Mouse (Mus musculus) forebrain, embryonic 12.5 days (tissue): ENCODE measurements at regions not wholly inside any gene's neighbourhood (a gene's known extent, or its start where the extent isn't known, plus 50 kb on each side); places are given as distances from the start of the nearest gene placed in this dataset.
"Not testable (repeated sequence)": the region's sequence is repeated elsewhere in the genome, so short reads cannot be mapped to it uniquely, and the experiment has no call there.

Experiments used
- ATAC-seq: fragments of 200-750 bp; cut with Nextera tagmentation; 2 replicates; pipeline ENCODE4 v1.8.0; 2017; ENCODE audit warnings: moderate TSS enrichment; ENCODE audit not compliant: low FRiP score
- H3K27ac ChIP-seq: fragments of 300-500 bp; sonication (generic); 2 replicates; pipeline ENCODE4 v1.5.1; 2016; ENCODE audit warnings: mild to moderate bottlenecking
- H3K27me3 ChIP-seq: fragments of 300-500 bp; sonication (generic); 2 replicates; pipeline ENCODE4 v1.6.1; 2016; ENCODE audit warnings: mild to moderate bottlenecking
- H3K36me3 ChIP-seq: fragments of 300-500 bp; sonication (generic); replicated peaks from 2 replicates; pipeline ENCODE4 v1.6.1; 2016; ENCODE audit warnings: mild to moderate bottlenecking
- H3K4me1 ChIP-seq: fragments of 300-500 bp; sonication (generic); 2 replicates; pipeline ENCODE4 v1.6.1; 2016
- H3K4me2 ChIP-seq: fragments of 300-500 bp; sonication (generic); 2 replicates; pipeline ENCODE4 v1.6.1; 2016; ENCODE audit warnings: mild to moderate bottlenecking, moderate library complexity
- H3K4me3 ChIP-seq: fragments of 300-500 bp; sonication (generic); replicated peaks from 2 replicates; pipeline ENCODE4 v1.5.1; 2016; ENCODE audit warnings: mild to moderate bottlenecking
- H3K9ac ChIP-seq: fragments of 300-500 bp; sonication (generic); 2 replicates; pipeline ENCODE4 v1.6.1; 2016; ENCODE audit warnings: mild to moderate bottlenecking
- H3K9me3 ChIP-seq: fragments of 300-500 bp; sonication (generic); 2 replicates; pipeline ENCODE4 v1.6.1; 2016
- WGBS: fragments of 180-500 bp; shearing (Covaris S2); methylation state at CpG from one replicate; pipeline ENCODE4 v1.1.7; 2016; 5-methylcytosine and 5-hydroxymethylcytosine counted together

GRCm38 (mm10) chr17:13504365-13504764 lies 150.0 kb downstream of the Tcp10c start:
- H3K36me3 ChIP-seq, H3K9me3 ChIP-seq, H3K4me3 ChIP-seq, H3K4me1 ChIP-seq, H3K4me2 ChIP-seq, H3K27me3 ChIP-seq, H3K9ac ChIP-seq: not testable (repeated sequence)
- peak overlapping the region; percentile 76 for H3K27ac ChIP-seq
- ATAC-seq: peak; percentile 36; the same call in 1 of the 2 replicates
- 25% methylated on average over 1 of the region's 1 CpGs for WGBS

- H3K27ac ChIP-seq: peak overlapping the region; percentile 84
- H3K4me1 ChIP-seq, H3K9ac ChIP-seq, H3K4me3 ChIP-seq, H3K36me3 ChIP-seq, H3K27me3 ChIP-seq, H3K4me2 ChIP-seq, H3K9me3 ChIP-seq: not testable (repeated sequence)
- peak; percentile 97 for ATAC-seq
- 19% methylated on average over 8 of the region's 9 CpGs for WGBS
Measured at GRCm38 (mm10) chr17:13504827-13505268, 150.5 kb downstream of the Tcp10c start.

GRCm38 (mm10) chr17:13507397-13508063 lies 153.2 kb downstream of the Tcp10c start:
- not testable (repeated sequence) for H3K9ac ChIP-seq, H3K36me3 ChIP-seq, H3K4me1 ChIP-seq, H3K4me3 ChIP-seq, H3K27ac ChIP-seq, ATAC-seq, H3K9me3 ChIP-seq, H3K27me3 ChIP-seq, H3K4me2 ChIP-seq
- WGBS: 56% methylated on average over 2 of the region's 3 CpGs

GRCm38 (mm10) chr17:13519409-13520201 lies 165.2 kb downstream of the Tcp10c start:
- not testable (repeated sequence) for H3K4me1 ChIP-seq, H3K27me3 ChIP-seq, H3K4me2 ChIP-seq, H3K36me3 ChIP-seq, H3K9me3 ChIP-seq, ATAC-seq, H3K27ac ChIP-seq, H3K4me3 ChIP-seq, H3K9ac ChIP-seq
- 91% methylated on average over 3 of the region's 5 CpGs for WGBS

GRCm38 (mm10) chr17:13532579-13532978 lies 178.2 kb downstream of the Tcp10c start:
- 84% methylated on average over 5 of the region's 5 CpGs for WGBS
- not testable (repeated sequence) for H3K4me1 ChIP-seq, ATAC-seq, H3K36me3 ChIP-seq, H3K4me2 ChIP-seq, H3K4me3 ChIP-seq, H3K27me3 ChIP-seq, H3K9ac ChIP-seq, H3K9me3 ChIP-seq, H3K27ac ChIP-seq

GRCm38 (mm10) chr17:13540446-13541241 lies 186.3 kb downstream of the Tcp10c start:
- H3K4me3 ChIP-seq: no peak overlapping the region
- no peak for ATAC-seq
- no peaks in the 10 kb centered on the region for H3K4me1 ChIP-seq
- no peaks in the 10 kb centered on the region for H3K36me3 ChIP-seq
- 80% methylated on average over 7 of the region's 7 CpGs for WGBS
- H3K9ac ChIP-seq: no peak overlapping the region
- no peak overlapping the region for H3K4me2 ChIP-seq
- H3K27ac ChIP-seq: no peak overlapping the region
- no peaks in the 10 kb centered on the region for H3K27me3 ChIP-seq
- H3K9me3 ChIP-seq: peaks cover 55% of the 10 kb centered on the region

- WGBS: 68% methylated on average over 12 of the region's 12 CpGs
- Histone ChIP-seq H3K4me1 (no peaks in the 10 kb centered on the region), H3K27ac (no peak overlapping the region), H3K4me3 (no peak overlapping the region), H3K27me3 (no peaks in the 10 kb centered on the region), H3K4me2 (no peak overlapping the region), H3K9ac (no peak overlapping the region), H3K9me3 (peaks cover 55% of the 10 kb centered on the region), H3K36me3 (no peaks in the 10 kb centered on the region)
- ATAC-seq: no peak
Measured at GRCm38 (mm10) chr17:13541249-13541648, 186.9 kb downstream of the Tcp10c start.

- Histone ChIP-seq H3K4me3 (no peak overlapping the region), H3K4me1 (no peaks in the 10 kb centered on the region), H3K9me3 (peaks cover 65% of the 10 kb centered on the region), H3K36me3 (no peaks in the 10 kb centered on the region), H3K9ac (no peak overlapping the region), H3K27me3 (no peaks in the 10 kb centered on the region), H3K27ac (no peak overlapping the region), H3K4me2 (no peak overlapping the region)
- ATAC-seq: no peak
Measured at GRCm38 (mm10) chr17:13542261-13542660, 187.9 kb downstream of the Tcp10c start.

- no peaks in the 10 kb centered on the region for H3K36me3 ChIP-seq
- no peak overlapping the region for H3K9ac ChIP-seq
- 84% methylated on average over 10 of the region's 10 CpGs for WGBS
- H3K27ac ChIP-seq: no peak overlapping the region
- ATAC-seq: no peak
- peaks cover 70% of the 10 kb centered on the region for H3K9me3 ChIP-seq
- H3K27me3 ChIP-seq: no peaks in the 10 kb centered on the region
- H3K4me3 ChIP-seq: no peak overlapping the region
- no peaks in the 10 kb centered on the region for H3K4me1 ChIP-seq
- H3K4me2 ChIP-seq: no peak overlapping the region
Measured at GRCm38 (mm10) chr17:13542856-13543255, 188.5 kb downstream of the Tcp10c start.

- Histone ChIP-seq H3K9ac (no peak overlapping the region), H3K36me3 (no peaks in the 10 kb centered on the region), H3K4me3 (no peak overlapping the region), H3K4me2 (no peak overlapping the region), H3K27me3 (no peaks in the 10 kb centered on the region), H3K27ac (no peak overlapping the region), H3K9me3 (peaks cover 83% of the 10 kb centered on the region), H3K4me1 (no peaks in the 10 kb centered on the region)
- WGBS: 63% methylated on average over 2 of the region's 2 CpGs
- no peak for ATAC-seq
Measured at GRCm38 (mm10) chr17:13544036-13544795, 189.8 kb downstream of the Tcp10c start.

- no peak overlapping the region for H3K9ac ChIP-seq
- H3K4me2 ChIP-seq: no peak overlapping the region
- no peaks in the 10 kb centered on the region for H3K4me1 ChIP-seq
- H3K4me3 ChIP-seq: no peak overlapping the region
- no peaks in the 10 kb centered on the region for H3K27me3 ChIP-seq
- 59% methylated on average over 3 of the region's 3 CpGs for WGBS
- peaks cover 86% of the 10 kb centered on the region for H3K9me3 ChIP-seq
- no peak overlapping the region for H3K27ac ChIP-seq
- ATAC-seq: no peak
- H3K36me3 ChIP-seq: no peaks in the 10 kb centered on the region
Measured at GRCm38 (mm10) chr17:13546249-13546648, 191.9 kb downstream of the Tcp10c start.

GRCm38 (mm10) chr17:13546669-13547085 lies 192.3 kb downstream of the Tcp10c start:
- no peak for ATAC-seq
- Histone ChIP-seq H3K27ac (no peak overlapping the region), H3K36me3 (no peaks in the 10 kb centered on the region), H3K4me2 (no peak overlapping the region), H3K27me3 (no peaks in the 10 kb centered on the region), H3K9ac (no peak overlapping the region), H3K4me3 (no peak overlapping the region), H3K4me1 (no peaks in the 10 kb centered on the region), H3K9me3 (peaks cover 81% of the 10 kb centered on the region)
- WGBS: 85% methylated on average over 7 of the region's 7 CpGs
